Mouse (Mus musculus): Measurements from ENCODE around the gene Soat2. TPM values are rescaled to one million over a fixed set of nuclear protein-coding genes. Genes with fewer than 3 reads are reported as not detected.

Gene Soat2
- polyA plus RNA-seq (2012; rRNA removed), result 0.17 and 0.28 TPM in 2 replicates

DNA sequence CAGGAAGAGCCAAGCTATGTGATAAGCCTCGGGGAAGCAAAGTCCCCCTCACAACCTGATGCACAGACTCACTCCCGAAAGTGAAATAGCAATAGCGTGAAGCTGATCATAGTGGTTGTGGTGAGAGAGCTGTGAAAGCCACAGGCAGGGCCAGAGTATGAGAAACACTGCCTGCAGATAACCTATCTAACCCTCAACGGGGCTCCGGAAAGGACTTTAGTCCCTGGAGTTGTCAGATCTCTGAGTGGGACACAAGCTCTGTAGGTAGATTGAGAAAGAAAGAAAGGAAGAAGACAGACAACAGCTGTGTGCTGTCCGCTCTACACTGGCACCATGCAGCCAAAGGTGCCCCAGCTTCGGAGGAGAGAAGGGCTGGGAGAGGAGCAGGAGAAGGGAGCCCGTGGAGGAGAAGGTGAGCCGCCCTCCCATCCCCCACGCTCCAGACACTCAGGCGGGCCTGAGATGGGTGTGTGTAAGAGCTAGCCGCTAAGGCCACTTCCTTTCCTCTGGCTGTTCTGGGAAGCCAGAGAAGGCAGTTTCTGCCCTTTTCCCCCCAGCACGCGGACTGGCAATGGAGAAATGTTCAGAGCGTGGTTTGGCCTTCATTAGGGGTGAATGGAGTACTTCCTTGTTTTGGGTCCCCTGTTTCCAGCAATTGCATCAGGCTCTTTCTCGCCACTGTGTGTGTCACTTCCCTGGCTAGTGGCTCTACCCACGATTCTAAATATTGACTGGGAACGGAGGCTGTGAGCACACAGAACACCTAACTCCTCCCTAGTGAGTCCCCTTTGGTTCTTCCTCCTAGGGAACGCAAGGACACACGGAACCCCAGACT, at the start of gene Soat2:
Gene Soat2 (plus strand): TSS at position 226 of the 835 bp plus-strand sequence.
- Histone ChIP-seq H3K27ac (ENCODE audit: insufficient read depth, low read length) (no peak within 1 kb of the TSS; the same call in 1 of the 2 replicates), H3K4me3 (ENCODE audit: insufficient read depth, low read length) (no peak within 1 kb of the TSS), H3K4me1 (ENCODE audit: control insufficient read depth, insufficient read depth, low read length) (peaks cover 3% of the 10 kb centered on the region; the same call in 1 of the 2 replicates)
- TF ChIP-seq CTCF (IDR thresholded peaks at IDR 0.05; ENCODE audit: extremely low read depth, insufficient read depth, low read length) (no peak), POLR2A (IDR thresholded peaks at IDR 0.05; ENCODE audit: extremely low read depth, insufficient read depth, low read length) (no peak)

DNA sequence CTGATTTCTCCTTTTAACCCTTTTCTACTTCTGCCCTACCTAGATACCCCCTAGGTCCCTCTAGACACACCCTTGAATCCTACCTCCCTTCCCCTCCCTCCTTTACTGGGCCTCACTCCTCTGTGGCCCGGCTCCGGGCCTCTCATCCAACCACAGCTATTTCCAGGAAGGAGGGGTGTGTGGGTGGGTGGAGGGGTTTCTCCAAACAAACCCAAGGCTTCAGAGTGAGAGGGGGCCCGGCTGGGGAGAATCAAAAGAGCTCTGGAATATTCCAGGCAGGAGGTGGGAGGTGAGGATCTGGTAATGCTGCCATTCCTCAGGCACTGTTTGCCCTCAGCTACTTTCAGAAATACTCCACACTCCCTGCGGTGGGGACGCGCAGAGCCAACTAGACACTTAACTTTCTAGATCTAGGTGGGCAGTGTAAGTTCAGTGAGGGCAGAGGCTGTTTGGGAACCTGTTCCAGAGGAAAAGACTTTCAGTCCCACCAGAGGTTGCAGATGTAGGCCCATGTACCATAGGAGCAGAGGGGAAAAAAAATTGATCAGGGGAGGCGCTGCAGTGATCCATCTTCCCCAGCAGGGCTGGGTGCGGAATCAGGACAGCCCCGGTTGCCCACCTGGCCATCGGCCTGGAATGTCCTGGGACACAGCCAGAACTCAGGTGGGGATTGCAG, 49.2 kb upstream of the Soat2 start:
- TF ChIP-seq CTCF (IDR thresholded peaks at IDR 0.05; ENCODE audit: extremely low read depth, insufficient read depth, low read length) (0 out of 2 replicates have a peak, but pooled peaks have one; percentile 0), POLR2A (IDR thresholded peaks at IDR 0.05; ENCODE audit: extremely low read depth, insufficient read depth, low read length) (no peak)
- Histone ChIP-seq H3K4me1 (ENCODE audit: control insufficient read depth, insufficient read depth, low read length) (0 out of 2 replicates have a peak, but pooled peaks cover 9% of the 10 kb centered on the region), H3K4me3 (ENCODE audit: insufficient read depth, low read length) (peak overlapping the region; percentile 41), H3K27ac (ENCODE audit: insufficient read depth, low read length) (peak overlapping the region; percentile 93)

DNA sequence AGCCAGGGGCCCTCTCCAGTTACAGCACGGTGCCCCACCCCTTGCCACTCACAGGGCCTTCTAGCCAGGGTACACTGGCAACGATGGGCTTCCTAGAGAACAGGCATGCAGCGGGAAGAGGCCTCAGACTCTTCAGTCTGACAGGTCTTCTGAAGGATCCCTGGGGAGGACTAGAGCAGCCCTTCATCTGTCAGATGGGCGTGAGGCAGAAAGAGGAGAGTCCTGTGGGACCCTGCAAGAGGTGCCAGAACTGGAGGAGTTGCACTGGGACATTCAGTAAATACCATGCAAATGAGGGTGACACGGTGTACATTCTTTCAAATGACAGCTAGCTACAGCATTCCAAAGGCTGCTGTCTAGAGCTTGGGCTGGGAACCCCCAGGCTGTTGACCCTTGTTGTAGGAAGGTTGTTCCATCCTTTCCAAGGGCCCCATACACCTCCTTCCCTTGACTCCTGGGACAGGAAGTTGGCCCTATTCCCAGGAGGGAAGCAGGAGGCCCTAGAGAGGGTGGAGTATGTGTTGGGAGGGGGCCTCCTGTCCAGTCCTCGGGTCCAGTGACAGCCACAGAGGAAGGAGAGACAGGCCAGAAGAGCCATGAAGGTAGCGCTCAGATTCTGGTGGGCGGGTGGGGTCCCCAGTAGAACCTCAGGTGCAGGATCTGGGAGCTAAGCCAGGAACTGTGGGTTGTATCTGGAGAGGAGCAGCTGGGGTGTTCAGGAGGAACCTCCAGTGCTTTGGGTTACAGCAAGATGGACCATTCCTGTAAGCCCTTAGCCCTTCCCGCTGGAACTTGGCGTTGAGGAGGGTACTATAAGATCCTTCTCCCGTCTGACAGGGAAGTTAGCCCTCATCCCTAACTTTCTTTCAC, 48.4 kb upstream of the Soat2 start:
- H3K4me1 ChIP-seq (ENCODE audit: control insufficient read depth, insufficient read depth, low read length), result 0 out of 2 replicates have a peak, but pooled peaks cover 9% of the 10 kb centered on the region
- TF ChIP-seq POLR2A (IDR thresholded peaks at IDR 0.05; ENCODE audit: extremely low read depth, insufficient read depth, low read length) (no peak), CTCF (IDR thresholded peaks at IDR 0.05; ENCODE audit: extremely low read depth, insufficient read depth, low read length) (no peak)
- peak overlapping the region; percentile 93 for H3K27ac ChIP-seq (ENCODE audit: insufficient read depth, low read length)
- peak overlapping the region; percentile 18 for H3K4me3 ChIP-seq (ENCODE audit: insufficient read depth, low read length)

DNA sequence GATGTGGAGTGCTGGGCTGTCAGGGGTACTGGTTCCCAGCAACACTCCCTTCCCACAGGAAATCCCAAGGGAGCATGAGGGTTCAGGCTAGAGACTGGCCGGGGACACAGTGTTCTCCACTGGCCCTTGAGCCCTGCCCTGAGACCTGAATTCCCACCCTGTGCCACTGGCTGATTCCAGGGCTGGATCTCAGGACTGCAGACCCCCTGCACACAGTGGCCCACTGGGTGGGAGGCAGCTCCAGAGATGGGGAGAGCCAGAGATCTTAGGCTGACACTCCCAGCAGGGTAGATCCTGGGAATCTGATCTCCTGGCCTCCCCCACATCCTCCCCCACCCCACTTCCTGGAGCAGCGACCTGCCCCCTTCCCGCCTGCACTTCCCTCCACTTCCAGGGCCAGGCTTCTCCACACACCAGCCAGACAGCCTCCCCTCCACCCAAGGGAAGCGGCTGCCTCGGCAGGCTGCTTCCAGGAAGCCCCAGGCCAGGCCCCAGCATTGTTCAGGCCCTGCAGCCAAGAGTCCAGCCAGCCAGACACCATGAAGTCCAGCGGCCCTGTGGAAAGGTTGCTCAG, 47.7 kb upstream of the Soat2 start:
- H3K27ac ChIP-seq (ENCODE audit: insufficient read depth, low read length), result peak overlapping the region; percentile 93
- TF ChIP-seq CTCF (IDR thresholded peaks at IDR 0.05; ENCODE audit: extremely low read depth, insufficient read depth, low read length) (no peak), POLR2A (IDR thresholded peaks at IDR 0.05; ENCODE audit: extremely low read depth, insufficient read depth, low read length) (no peak)
- peaks cover 12% of the 10 kb centered on the region for H3K4me1 ChIP-seq (ENCODE audit: control insufficient read depth, insufficient read depth, low read length)
- H3K4me3 ChIP-seq (ENCODE audit: insufficient read depth, low read length), result peak overlapping the region; percentile 18

DNA sequence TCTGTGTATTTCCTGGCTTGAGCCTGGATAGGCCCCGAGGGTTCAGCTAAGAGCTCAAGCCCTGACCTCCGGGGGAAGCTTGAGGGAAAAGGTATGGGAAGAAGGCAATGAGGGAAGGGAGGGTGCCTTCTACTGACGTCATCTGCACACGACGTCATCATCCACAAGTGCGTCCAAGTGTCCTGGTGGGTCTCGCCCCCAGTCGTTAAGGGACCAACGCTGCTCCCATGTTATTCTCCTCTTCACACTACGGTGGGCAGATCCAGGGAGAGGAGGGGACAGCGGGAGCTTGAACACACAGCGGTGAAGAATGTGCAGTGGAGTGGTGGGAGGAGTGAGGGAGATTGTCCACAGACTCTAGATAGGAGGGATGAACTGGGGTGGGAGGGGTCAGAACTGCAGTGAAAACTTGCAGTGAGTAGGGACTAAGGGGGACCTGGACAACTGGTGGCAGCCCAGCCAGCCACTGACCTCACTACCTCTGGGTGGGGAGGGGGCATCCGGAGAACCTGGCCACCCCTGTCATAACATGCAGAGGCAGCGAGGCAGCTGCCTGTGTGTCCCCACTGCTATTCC, 46.9 kb upstream of the Soat2 start:
- Histone ChIP-seq H3K27ac (ENCODE audit: insufficient read depth, low read length) (peak overlapping the region; percentile 91), H3K4me1 (ENCODE audit: control insufficient read depth, insufficient read depth, low read length) (peaks cover 14% of the 10 kb centered on the region), H3K4me3 (ENCODE audit: insufficient read depth, low read length) (peak overlapping the region; percentile 18)
- no peak for TF ChIP-seq CTCF (IDR thresholded peaks at IDR 0.05; ENCODE audit: extremely low read depth, insufficient read depth, low read length)
- TF ChIP-seq POLR2A (IDR thresholded peaks at IDR 0.05; ENCODE audit: extremely low read depth, insufficient read depth, low read length), result no peak

DNA sequence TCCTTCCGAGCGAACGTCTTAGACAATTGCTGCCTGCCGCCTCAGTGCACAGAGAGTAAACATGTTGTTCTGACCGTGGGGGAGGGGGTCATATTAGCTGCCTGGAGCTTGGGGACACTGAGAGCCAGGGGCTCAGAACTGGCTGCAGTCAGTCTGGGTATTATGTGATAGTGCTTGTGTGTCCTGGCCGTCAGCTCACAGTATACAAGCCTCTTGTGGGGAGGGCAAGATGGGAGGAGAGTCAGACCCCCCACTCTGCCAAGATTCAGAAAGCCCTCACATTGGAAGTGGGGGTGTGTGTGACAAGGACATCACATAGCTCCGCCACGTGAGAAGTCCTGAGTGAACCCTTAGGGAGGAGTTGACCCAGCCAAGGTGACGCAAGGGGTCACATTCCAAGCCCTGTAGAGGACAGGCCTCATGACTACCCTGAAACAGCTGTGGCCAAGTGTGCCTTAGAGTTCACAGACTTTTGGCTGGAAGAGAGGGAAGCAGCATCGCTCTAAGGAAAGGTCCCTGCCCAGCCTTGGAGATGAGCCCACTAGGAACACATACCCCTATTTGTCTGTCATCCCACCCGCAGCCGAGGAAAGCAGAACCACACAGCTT, 46.3 kb upstream of the Soat2 start:
- TF ChIP-seq POLR2A (IDR thresholded peaks at IDR 0.05; ENCODE audit: extremely low read depth, insufficient read depth, low read length) (no peak), CTCF (IDR thresholded peaks at IDR 0.05; ENCODE audit: extremely low read depth, insufficient read depth, low read length) (no peak)

DNA sequence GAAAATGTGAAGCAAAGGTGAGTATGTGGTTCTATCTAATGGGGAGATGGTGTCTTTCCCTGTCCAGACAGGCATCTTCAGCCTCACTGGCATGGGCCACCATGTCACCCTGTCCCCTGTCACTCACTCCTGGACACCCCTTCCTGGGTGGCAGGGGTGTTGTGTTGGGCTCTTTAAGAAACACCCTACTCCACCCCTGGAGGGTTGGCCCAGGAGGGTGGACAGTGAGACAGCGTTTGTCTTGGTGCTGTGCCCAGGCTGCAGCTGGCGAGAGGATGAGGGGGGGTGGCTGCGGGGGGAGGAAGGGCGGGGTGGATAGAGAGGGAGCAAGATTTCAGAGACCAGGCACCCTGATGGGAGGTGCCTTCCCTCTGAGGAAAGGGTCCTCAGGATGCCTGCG, 45.0 kb upstream of the Soat2 start:
- Histone ChIP-seq H3K4me1 (ENCODE audit: control insufficient read depth, insufficient read depth, low read length) (peaks cover 11% of the 10 kb centered on the region), H3K4me3 (ENCODE audit: insufficient read depth, low read length) (no peak overlapping the region), H3K27ac (ENCODE audit: insufficient read depth, low read length) (no peak overlapping the region)
- TF ChIP-seq POLR2A (IDR thresholded peaks at IDR 0.05; ENCODE audit: extremely low read depth, insufficient read depth, low read length), result no peak
- TF ChIP-seq CTCF (IDR thresholded peaks at IDR 0.05; ENCODE audit: extremely low read depth, insufficient read depth, low read length), result no peak

More for the DNA sequence above, 46.3 kb upstream of the Soat2 start:
- H3K4me3 ChIP-seq (ENCODE audit: insufficient read depth, low read length), result peak overlapping the region; percentile 18
- H3K4me1 ChIP-seq (ENCODE audit: control insufficient read depth, insufficient read depth, low read length), result peaks cover 14% of the 10 kb centered on the region
- peak overlapping the region; percentile 91 for H3K27ac ChIP-seq (ENCODE audit: insufficient read depth, low read length)
